Mouse (Mus musculus) adrenal gland, postnatal 4 days (tissue): Measurements from ENCODE around the gene Rps8. TPM values are rescaled to one million over a fixed set of nuclear protein-coding genes. Genes with fewer than 3 reads are reported as not detected.

Experiments used
- microRNA-seq: library from miRNA; unstranded; fragments of <30 nt; microRNA quantifications from one replicate; pipeline ENCODE4 v1.2.0, GENCODE M21; 2021
- total RNA-seq, 2 experiments: library from RNA; stranded (reverse); gene quantifications; 2 replicates each; pipeline ENCODE4 v1.2.3; 2021

Rps8 gene
- total RNA-seq, 2 experiments from 2014 or later = 1,506 to 1,548 TPM

Small RNA genes lying within 50 kb of the gene (microRNA-seq; reads per million reads assigned to microRNA genes)
- not detected for gene Gm22398

Other genes starting within 250 kb of the Rps8 start
- 100 to 1,000 TPM; 136 to 141 TPM for gene Urod, start 161.8 kb downstream of the Rps8 start, total RNA-seq
- 10 to 100 TPM; 27.0 to 32.6 TPM for gene Hectd3, start 160.9 kb downstream of the Rps8 start, total RNA-seq
- gene Eif2b3, start 136.8 kb downstream of the Rps8 start, total RNA-seq = 10 to 100 TPM; 32.9 to 34.1 TPM
- gene Ptch2, start 60.2 kb downstream of the Rps8 start, total RNA-seq = 10 to 100 TPM; 13.3 to 14.2 TPM
- gene Btbd19, start 30.5 kb downstream of the Rps8 start, total RNA-seq = 10 to 100 TPM in 1 of 2 experiments, 1 to 10 TPM in 1; 9.1 to 10.8 TPM
- gene Tctex1d4, start 29.4 kb downstream of the Rps8 start, total RNA-seq = not detected
- gene Plk3, start 22.3 kb downstream of the Rps8 start, total RNA-seq = 1 to 10 TPM; 4.8 to 5.7 TPM
- 10 to 100 TPM; 16.0 to 16.5 TPM for gene Kif2c, start 26.4 kb upstream of the Rps8 start, total RNA-seq
- gene Tmem53, start 95.7 kb upstream of the Rps8 start, total RNA-seq = 10 to 100 TPM; 50.7 to 56.9 TPM
- gene Armh1, start 95.9 kb upstream of the Rps8 start, total RNA-seq = 1 to 10 TPM; 2.0 to 2.3 TPM